Mouse (Mus musculus) heart, embryonic 10.5 days (tissue): ENCODE measurements around the gene Gdf10. TPM values are rescaled to one million over a fixed set of nuclear protein-coding genes. Genes with fewer than 3 reads are reported as not detected.
A peak's percentile ranks its signal among the peaks of the same experiment; 100 is the strongest.

Experiments used
- DNase-seq: peaks from one replicate; pipeline ENCODE4 v3.0.0-alpha.2; 2017; ENCODE audit warnings: low spot score
- H3K27ac ChIP-seq: fragments of 300-500 bp; sonication (generic); 2 replicates; pipeline ENCODE4 v1.5.1; 2016; ENCODE audit warnings: mild to moderate bottlenecking
- H3K27me3 ChIP-seq: fragments of 300-500 bp; sonication (generic); 2 replicates; pipeline ENCODE4 v1.6.1; 2016; ENCODE audit warnings: mild to moderate bottlenecking; ENCODE audit not compliant: poor library complexity, insufficient read depth, severe bottlenecking
- H3K36me3 ChIP-seq: fragments of 300-500 bp; sonication (generic); 2 replicates; pipeline ENCODE4 v1.6.1; 2016; ENCODE audit warnings: mild to moderate bottlenecking, moderate library complexity
- H3K4me1 ChIP-seq: fragments of 300-500 bp; sonication (generic); 2 replicates; pipeline ENCODE4 v1.6.1; 2016; ENCODE audit warnings: mild to moderate bottlenecking
- H3K4me3 ChIP-seq: fragments of 300-500 bp; sonication (generic); 2 replicates; pipeline ENCODE4 v1.5.1; 2016; ENCODE audit warnings: mild to moderate bottlenecking, moderate library complexity
- H3K9me3 ChIP-seq: fragments of 300-500 bp; sonication (generic); 2 replicates; pipeline ENCODE4 v1.6.1; 2016; ENCODE audit warnings: mild to moderate bottlenecking, moderate library complexity
- WGBS: fragments of 180-500 bp; shearing (Covaris S2); methylation state at CpG from one replicate; pipeline ENCODE4 v1.1.7; 2016; 5-methylcytosine and 5-hydroxymethylcytosine counted together
- polyA plus RNA-seq: library from polyadenylated mRNA; unstranded; fragments of >200 nt; fragmentation: Nextera tagmentation; extraction: Ambion mirVana; gene quantifications from 2 replicates; pipeline ENCODE4 v1.2.1, GENCODE M21; 2016

The Gdf10 gene
- polyA plus RNA-seq, 1 experiment from 2014 or later: 2.8 TPM

GRCm38 (mm10) chr14:33903199-33903598 lies 20.2 kb upstream of the Gdf10 start:
- peaks cover 10% of the 10 kb centered on the region; the same call in 1 of the 2 replicates for H3K27me3 ChIP-seq
- no peak for DNase-seq
- H3K4me1 ChIP-seq: peaks cover 3% of the 10 kb centered on the region
- 70% methylated on average over 1 of the region's 1 CpGs for WGBS
- H3K9me3 ChIP-seq: no peaks in the 10 kb centered on the region; the same call in 1 of the 2 replicates
- no peak overlapping the region for H3K4me3 ChIP-seq
- H3K36me3 ChIP-seq: no peaks in the 10 kb centered on the region
- no peak overlapping the region for H3K27ac ChIP-seq

GRCm38 (mm10) chr14:33904851-33905250 lies 18.5 kb upstream of the Gdf10 start:
- DNase-seq: no peak
- H3K27ac ChIP-seq: no peak overlapping the region
- H3K4me3 ChIP-seq: no peak overlapping the region
- peaks cover 8% of the 10 kb centered on the region for H3K4me1 ChIP-seq
- no peaks in the 10 kb centered on the region for H3K36me3 ChIP-seq
- H3K27me3 ChIP-seq: 0 out of 2 replicates have a peak, but pooled peaks cover 3% of the 10 kb centered on the region
- no peaks in the 10 kb centered on the region; the same call in 1 of the 2 replicates for H3K9me3 ChIP-seq

GRCm38 (mm10) chr14:33913727-33914126 lies 9.7 kb upstream of the Gdf10 start:
- no peak for DNase-seq
- Histone ChIP-seq H3K36me3 (no peaks in the 10 kb centered on the region), H3K4me3 (no peak overlapping the region), H3K4me1 (no peaks in the 10 kb centered on the region; the same call in 1 of the 2 replicates), H3K27ac (no peak overlapping the region), H3K9me3 (no peaks in the 10 kb centered on the region), H3K27me3 (peaks cover 50% of the 10 kb centered on the region)
- 26% methylated on average over 3 of the region's 3 CpGs for WGBS

GRCm38 (mm10) chr14:33914206-33914605 lies 9.2 kb upstream of the Gdf10 start:
- Histone ChIP-seq H3K4me3 (no peak overlapping the region), H3K9me3 (no peaks in the 10 kb centered on the region), H3K27ac (no peak overlapping the region), H3K36me3 (no peaks in the 10 kb centered on the region), H3K4me1 (no peaks in the 10 kb centered on the region), H3K27me3 (peaks cover 55% of the 10 kb centered on the region)
- no peak for DNase-seq
- 87% methylated on average over 9 of the region's 9 CpGs for WGBS

- peaks cover 13% of the 10 kb centered on the region for H3K4me1 ChIP-seq
- no peak overlapping the region for H3K4me3 ChIP-seq
- no peaks in the 10 kb centered on the region for H3K9me3 ChIP-seq
- no peaks in the 10 kb centered on the region for H3K36me3 ChIP-seq
- DNase-seq: no peak
- H3K27ac ChIP-seq: no peak overlapping the region
- WGBS: 54% methylated on average over 14 of the region's 14 CpGs
- peaks cover 95% of the 10 kb centered on the region for H3K27me3 ChIP-seq
These were observed 2.4 kb upstream of the Gdf10 start for GRCm38 (mm10) chr14:33920727-33921559.

- DNase-seq: no peak
- Histone ChIP-seq H3K9me3 (no peaks in the 10 kb centered on the region), H3K27ac (no peak overlapping the region), H3K4me1 (peaks cover 13% of the 10 kb centered on the region), H3K27me3 (peaks cover 95% of the 10 kb centered on the region), H3K4me3 (peak overlapping the region; percentile 74), H3K36me3 (no peaks in the 10 kb centered on the region)
- WGBS: 20% methylated on average over 8 of the region's 8 CpGs
These were observed 618 bp upstream of the Gdf10 start for GRCm38 (mm10) chr14:33922771-33923167.

GRCm38 (mm10) chr14:33931853-33932252 lies 8.5 kb downstream of the Gdf10 start:
- Histone ChIP-seq H3K27ac (no peak overlapping the region), H3K9me3 (no peaks in the 10 kb centered on the region), H3K27me3 (peaks cover 83% of the 10 kb centered on the region), H3K4me1 (peaks cover 10% of the 10 kb centered on the region; the same call in 1 of the 2 replicates), H3K36me3 (no peaks in the 10 kb centered on the region), H3K4me3 (no peak overlapping the region)
- DNase-seq: peak; percentile 74
- 43% methylated on average over 17 of the region's 17 CpGs for WGBS

- Histone ChIP-seq H3K27ac (no peak overlapping the region), H3K27me3 (peaks cover 72% of the 10 kb centered on the region), H3K4me3 (no peak overlapping the region), H3K4me1 (peaks cover 10% of the 10 kb centered on the region; the same call in 1 of the 2 replicates), H3K9me3 (no peaks in the 10 kb centered on the region), H3K36me3 (no peaks in the 10 kb centered on the region)
- whole genome bisulfite sequencing: 58% methylated on average over 10 of the region's 10 CpGs
- no peak for DNase-seq
These were observed 9.7 kb downstream of the Gdf10 start for GRCm38 (mm10) chr14:33932935-33933703.

- peak; percentile 74 for DNase-seq
- H3K4me3 ChIP-seq: no peak overlapping the region
- 39% methylated on average over 5 of the region's 5 CpGs for WGBS
- peaks cover 65% of the 10 kb centered on the region for H3K27me3 ChIP-seq
- H3K4me1 ChIP-seq: peaks cover 13% of the 10 kb centered on the region; the same call in 1 of the 2 replicates
- H3K9me3 ChIP-seq: no peaks in the 10 kb centered on the region
- no peaks in the 10 kb centered on the region for H3K36me3 ChIP-seq
- H3K27ac ChIP-seq: no peak overlapping the region
These were observed 10.5 kb downstream of the Gdf10 start for GRCm38 (mm10) chr14:33933778-33934317.

GRCm38 (mm10) chr14:33939117-33939516 lies 15.7 kb downstream of the Gdf10 start:
- peaks cover 29% of the 10 kb centered on the region for H3K4me1 ChIP-seq
- H3K36me3 ChIP-seq: no peaks in the 10 kb centered on the region
- H3K27me3 ChIP-seq: peaks cover 21% of the 10 kb centered on the region; the same call in 1 of the 2 replicates
- WGBS: 24% methylated on average over 9 of the region's 9 CpGs
- DNase-seq: peak; percentile 84
- H3K9me3 ChIP-seq: no peaks in the 10 kb centered on the region
- H3K27ac ChIP-seq: peak overlapping the region; percentile 42; the same call in 1 of the 2 replicates
- peak overlapping the region; percentile 43 for H3K4me3 ChIP-seq

GRCm38 (mm10) chr14:33940739-33941138 lies 17.4 kb downstream of the Gdf10 start, which contains the start of gene Gdf2:
Gdf2 (plus strand) TSS chr14:33941039.
- peaks cover 12% of the 10 kb centered on the region; the same call in 1 of the 2 replicates for H3K27me3 ChIP-seq
- 0 out of 2 replicates have a peak within 1 kb of the TSS, but pooled peaks have one; percentile 44 for H3K27ac ChIP-seq
- no peaks in the 10 kb centered on the region for H3K36me3 ChIP-seq
- no peak within 1 kb of the TSS for H3K4me3 ChIP-seq
- no peak for DNase-seq
- peaks cover 29% of the 10 kb centered on the region for H3K4me1 ChIP-seq
- 17% methylated on average over 8 of the region's 8 CpGs for WGBS
- no peaks in the 10 kb centered on the region for H3K9me3 ChIP-seq

- H3K36me3 ChIP-seq: no peaks in the 10 kb centered on the region
- WGBS: 54% methylated on average over 5 of the region's 5 CpGs
- H3K4me3 ChIP-seq: no peak overlapping the region
- H3K27ac ChIP-seq: no peak overlapping the region
- DNase-seq: peak; percentile 74
- no peaks in the 10 kb centered on the region; the same call in 1 of the 2 replicates for H3K27me3 ChIP-seq
- H3K4me1 ChIP-seq: peaks cover 32% of the 10 kb centered on the region
- H3K9me3 ChIP-seq: no peaks in the 10 kb centered on the region
These were observed 18.8 kb downstream of the Gdf10 start for GRCm38 (mm10) chr14:33942222-33942621.
